Mouse (Mus musculus) myocyte (in vitro differentiated cells): ENCODE measurements around the gene Gpx7. TPM values are rescaled to one million over a fixed set of nuclear protein-coding genes. Genes with fewer than 3 reads are reported as not detected.

Source experiments
- H3K27me3 ChIP-seq: one replicate; pipeline ENCODE4 v1.6.1; 2011; ENCODE audit not compliant: control insufficient read depth, insufficient read depth, insufficient read length
- H3K36me3 ChIP-seq: one replicate; pipeline ENCODE4 v1.6.1; 2011; ENCODE audit not compliant: control insufficient read depth, insufficient read depth
- H3K4me2 ChIP-seq: one replicate; pipeline ENCODE4 v1.6.1; 2011; ENCODE audit warnings: low read depth, control low read depth
- H3K4me3 ChIP-seq: one replicate; pipeline ENCODE4 v1.5.1; 2011; ENCODE audit warnings: mild to moderate bottlenecking, control low read depth, moderate library complexity
- H3K79me2 ChIP-seq: one replicate; pipeline ENCODE4 v1.6.1; 2011; ENCODE audit not compliant: control insufficient read depth, insufficient read depth
- H3ac ChIP-seq: one replicate; pipeline ENCODE4 v1.6.1; 2011; ENCODE audit not compliant: control insufficient read depth, insufficient read length
- CEBPB ChIP-seq: IDR thresholded peaks from 2 replicates; pipeline ENCODE4 v1.6.1; 2011; ENCODE audit warnings: mild to moderate bottlenecking, moderate library complexity; ENCODE audit not compliant: poor library complexity, insufficient read depth, severe bottlenecking
- E2F4 ChIP-seq: IDR thresholded peaks from one replicate; pipeline ENCODE4 v1.6.1; 2011; ENCODE audit warnings: mild to moderate bottlenecking, control low read depth, moderate library complexity; ENCODE audit not compliant: insufficient read depth
- MAX ChIP-seq: IDR thresholded peaks from one replicate; pipeline ENCODE4 v1.6.1; 2011; ENCODE audit warnings: low read depth, mild to moderate bottlenecking, control low read depth
- MYOD1 ChIP-seq, 3 experiments: IDR thresholded peaks; one replicate each; pipeline ENCODE4 v1.6.1; 2011; ENCODE audit warnings: control low read depth in 2 of 3, low read depth in 2 of 3, mild to moderate bottlenecking in 2 of 3, moderate library complexity in 1 of 3; ENCODE audit not compliant: insufficient read length in 2 of 3, control insufficient read depth in 1 of 3
- MYOG ChIP-seq, 3 experiments: IDR thresholded peaks; one replicate each; pipeline ENCODE4 v1.6.1; 2011; ENCODE audit warnings: control low read depth in 2 of 3, low read depth in 2 of 3, mild to moderate bottlenecking in 2 of 3; ENCODE audit not compliant: insufficient read length in 2 of 3, control insufficient read depth in 1 of 3, insufficient read depth in 1 of 3
- POLR2A ChIP-seq: IDR thresholded peaks from one replicate; pipeline ENCODE4 v1.6.1; 2011; ENCODE audit warnings: low read depth, mild to moderate bottlenecking, control low read depth, moderate library complexity; ENCODE audit not compliant: insufficient read length
- POLR2AphosphoS2 ChIP-seq: IDR thresholded peaks from one replicate; pipeline ENCODE4 v1.6.1; 2011; ENCODE audit warnings: low read depth, control low read depth; ENCODE audit not compliant: insufficient read length
- REST ChIP-seq: IDR thresholded peaks from one replicate; pipeline ENCODE4 v1.6.1; 2011; ENCODE audit warnings: mild to moderate bottlenecking, control low read depth, moderate library complexity; ENCODE audit not compliant: insufficient read depth, insufficient read length
- SRF ChIP-seq: IDR thresholded peaks from one replicate; pipeline ENCODE4 v1.6.1; 2011; ENCODE audit warnings: low read depth; ENCODE audit not compliant: control insufficient read depth, insufficient read length
- TCF12 ChIP-seq: IDR thresholded peaks from one replicate; pipeline ENCODE4 v1.6.1; 2011; ENCODE audit warnings: mild to moderate bottlenecking, control low read depth; ENCODE audit not compliant: poor library complexity, insufficient read depth, severe bottlenecking
- TCF3 ChIP-seq: IDR thresholded peaks from one replicate; pipeline ENCODE4 v1.6.1; 2011; ENCODE audit warnings: low read depth, control low read depth; ENCODE audit not compliant: insufficient read length
- USF1 ChIP-seq: IDR thresholded peaks from one replicate; pipeline ENCODE4 v1.6.1; 2011; ENCODE audit warnings: low read depth, mild to moderate bottlenecking, control low read depth, moderate library complexity
- polyA plus RNA-seq: library from polyadenylated mRNA; unstranded; fragments of >200 nt; fragmentation: generic; extraction: Trizol; gene quantifications from one replicate; pipeline ENCODE4 v1.2.1, GENCODE M21; 2012; ENCODE audit warnings: missing spikeins

Gene Gpx7
- polyA plus RNA-seq, 1 experiment, result 0.34 TPM

GRCm38 (mm10) chr4:108379476-108379875 is 27.3 kb downstream of the Gpx7 start:
- Histone ChIP-seq H3K79me2 (no peaks in the 10 kb centered on the region), H3ac (no peak overlapping the region), H3K4me3 (no peak overlapping the region), H3K36me3 (no peaks in the 10 kb centered on the region), H3K27me3 (no peaks in the 10 kb centered on the region), H3K4me2 (peak overlapping the region; percentile 28)
- TF ChIP-seq TCF3, result no peak
- no peak for TF ChIP-seq POLR2A
- TF ChIP-seq MYOG (IDR thresholded peaks at IDR 0.05; ENCODE audit: control insufficient read depth in 1 of 3, insufficient read depth in 1 of 3, insufficient read length in 2 of 3, low read depth in 2 of 3), result no peak
- no peak for TF ChIP-seq USF1
- no peak for TF ChIP-seq CEBPB
- no peak for TF ChIP-seq REST
- no peak for TF ChIP-seq SRF
- TF ChIP-seq E2F4, result no peak
- TF ChIP-seq MYOD1 (IDR thresholded peaks at IDR 0.05; ENCODE audit: control insufficient read depth in 1 of 3, insufficient read length in 2 of 3, low read depth in 2 of 3), result no peak
- TF ChIP-seq TCF12, result no peak
- TF ChIP-seq POLR2AphosphoS2, result no peak
- TF ChIP-seq MAX, result no peak

- TF ChIP-seq POLR2AphosphoS2, result no peak
- TF ChIP-seq POLR2A, result no peak
- TF ChIP-seq MYOD1 (IDR thresholded peaks at IDR 0.05; ENCODE audit: control insufficient read depth in 1 of 3, insufficient read length in 2 of 3, low read depth in 2 of 3), result no peak
- no peak for TF ChIP-seq TCF3
- TF ChIP-seq E2F4, result no peak
- no peak for TF ChIP-seq TCF12
- Histone ChIP-seq H3K79me2 (no peaks in the 10 kb centered on the region), H3K4me3 (no peak overlapping the region), H3K27me3 (no peaks in the 10 kb centered on the region), H3ac (no peak overlapping the region), H3K36me3 (no peaks in the 10 kb centered on the region), H3K4me2 (no peak overlapping the region)
Observed at GRCm38 (mm10) chr4:108372166-108372565, 34.6 kb downstream of the Gpx7 start.

GRCm38 (mm10) chr4:108371421-108371820 is 35.3 kb downstream of the Gpx7 start:
- no peak overlapping the region for H3K4me2 ChIP-seq
- no peaks in the 10 kb centered on the region for H3K36me3 ChIP-seq
- no peaks in the 10 kb centered on the region for H3K79me2 ChIP-seq
- H3ac ChIP-seq, result no peak overlapping the region
- H3K4me3 ChIP-seq, result no peak overlapping the region
- no peaks in the 10 kb centered on the region for H3K27me3 ChIP-seq
- TF ChIP-seq MAX (no peak), TCF12 (no peak), MYOD1 (IDR thresholded peaks at IDR 0.05; ENCODE audit: control insufficient read depth in 1 of 3, insufficient read length in 2 of 3, low read depth in 2 of 3) (peak in 1 of 3 experiments; percentile 3), E2F4 (no peak), POLR2AphosphoS2 (no peak), POLR2A (no peak), CEBPB (no peak)

DNA sequence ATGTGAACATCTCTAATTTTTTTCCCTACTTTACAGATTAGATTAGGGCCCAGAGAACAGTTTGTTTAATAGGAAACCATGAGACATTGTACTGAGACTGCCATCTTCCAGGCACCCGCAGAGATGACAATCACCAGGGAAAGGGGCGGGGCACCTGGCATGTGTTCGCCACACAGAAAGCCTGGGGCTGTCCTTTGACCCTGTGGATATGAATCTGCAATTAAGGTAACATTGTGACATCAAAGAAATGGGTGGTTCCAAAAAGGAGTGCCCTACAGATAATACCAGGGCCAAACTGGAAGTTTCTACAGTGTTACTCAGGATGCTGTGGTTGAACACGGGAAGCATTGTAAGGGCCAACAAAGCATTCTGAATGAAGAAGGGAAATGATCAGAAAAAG is 36.4 kb downstream of the Gpx7 start:
- TF ChIP-seq MYOG (IDR thresholded peaks at IDR 0.05; ENCODE audit: control insufficient read depth in 1 of 3, insufficient read depth in 1 of 3, insufficient read length in 2 of 3, low read depth in 2 of 3) (no peak), MAX (no peak), E2F4 (no peak), CEBPB (no peak), TCF12 (no peak), REST (no peak), USF1 (no peak), TCF3 (no peak), POLR2AphosphoS2 (no peak), POLR2A (no peak), MYOD1 (IDR thresholded peaks at IDR 0.05; ENCODE audit: control insufficient read depth in 1 of 3, insufficient read length in 2 of 3, low read depth in 2 of 3) (no peak)
- H3K4me3 ChIP-seq, result no peak overlapping the region
- no peaks in the 10 kb centered on the region for H3K36me3 ChIP-seq
- no peak overlapping the region for H3K4me2 ChIP-seq
- no peaks in the 10 kb centered on the region for H3K79me2 ChIP-seq
- H3K27me3 ChIP-seq, result no peaks in the 10 kb centered on the region
- no peak overlapping the region for H3ac ChIP-seq

DNA sequence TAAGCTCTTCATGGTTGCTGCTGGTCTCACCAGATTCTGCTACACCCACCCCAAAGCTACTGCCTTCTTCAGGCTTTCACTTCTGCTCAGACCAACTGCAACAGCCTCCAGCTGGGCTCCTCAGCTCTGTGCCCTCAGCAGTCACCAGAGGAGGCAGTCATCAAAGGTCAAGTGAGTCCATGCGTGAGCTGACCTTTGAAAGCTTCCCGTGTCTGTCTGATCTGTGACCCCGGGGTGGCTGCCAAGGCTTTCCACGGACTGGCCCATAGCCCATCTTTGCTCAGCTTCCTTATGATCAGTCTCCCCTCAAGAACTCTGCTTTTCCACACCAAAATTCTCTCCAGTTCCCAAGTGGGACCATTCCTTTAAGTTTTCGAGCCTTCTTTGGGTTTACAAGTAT is 37.5 kb downstream of the Gpx7 start:
- no peaks in the 10 kb centered on the region for H3K79me2 ChIP-seq
- no peaks in the 10 kb centered on the region for H3K36me3 ChIP-seq
- no peak overlapping the region for H3ac ChIP-seq
- no peak overlapping the region for H3K4me3 ChIP-seq
- TF ChIP-seq POLR2AphosphoS2 (no peak), E2F4 (no peak), REST (no peak), SRF (no peak), TCF12 (no peak), CEBPB (no peak), MYOG (IDR thresholded peaks at IDR 0.05; ENCODE audit: control insufficient read depth in 1 of 3, insufficient read depth in 1 of 3, insufficient read length in 2 of 3, low read depth in 2 of 3) (no peak), TCF3 (no peak), USF1 (no peak), MYOD1 (IDR thresholded peaks at IDR 0.05; ENCODE audit: control insufficient read depth in 1 of 3, insufficient read length in 2 of 3, low read depth in 2 of 3) (no peak), MAX (no peak), POLR2A (no peak)
- no peak overlapping the region for H3K4me2 ChIP-seq
- no peaks in the 10 kb centered on the region for H3K27me3 ChIP-seq
